Mouse (Mus musculus) spleen, embryonic (tissue): ENCODE data around the gene Wbp4.
"Not testable (repeated sequence)": the region's sequence is repeated elsewhere in the genome, so short reads cannot be mapped to it uniquely, and the experiment has no call there.

ENCODE experiments used
- CTCF ChIA-PET: fragments of 350-600 bp; sonication (Branson Sonifier 250); formaldehyde crosslinking; loops from one replicate; lab custom pipeline; 2022; lab: Charles Lee

The Wbp4 gene

GRCm38 (mm10) chr14:79460988-79461387 is 20.3 kb downstream of the Wbp4 start:
- CTCF ChIA-PET = no interaction called here

- CTCF ChIA-PET = no interaction called here
Measured at GRCm38 (mm10) chr14:79460401-79460800, 20.9 kb downstream of the Wbp4 start.

- CTCF ChIA-PET = not testable (repeated sequence)
Measured at GRCm38 (mm10) chr14:79452591-79452934, 28.8 kb downstream of the Wbp4 start.

GRCm38 (mm10) chr14:79451681-79452590 is 29.4 kb downstream of the Wbp4 start, which contains the start of gene Kbtbd6:
Gene Kbtbd6, plus strand, starts transcription at chr14:79451835.
- CTCF ChIA-PET = not testable (repeated sequence)

- CTCF ChIA-PET = no interaction called here
Measured at GRCm38 (mm10) chr14:79445055-79445620, 36.2 kb downstream of the Wbp4 start.

GRCm38 (mm10) chr14:79444601-79445000 is 36.7 kb downstream of the Wbp4 start:
- CTCF ChIA-PET = no interaction called here

- CTCF ChIA-PET = no interaction called here
Measured at GRCm38 (mm10) chr14:79441441-79441840, 39.9 kb downstream of the Wbp4 start.

- CTCF ChIA-PET = interaction anchor here (0.6 kb wide), 1 partner anchor 26 kb away, joined by 3 read pairs; no protein-coding TSS in a partner anchor
Measured at GRCm38 (mm10) chr14:79440655-79441054, 40.7 kb downstream of the Wbp4 start.

GRCm38 (mm10) chr14:79434068-79434467 is 47.3 kb downstream of the Wbp4 start:
- CTCF ChIA-PET = no interaction called here

GRCm38 (mm10) chr14:79426730-79427365 is 54.5 kb downstream of the Wbp4 start:
- CTCF ChIA-PET = not testable (repeated sequence)

GRCm38 (mm10) chr14:79425979-79426729 is 55.2 kb downstream of the Wbp4 start, which contains the start of gene Kbtbd7:
Gene Kbtbd7, plus strand, starts transcription at chr14:79426511.
- CTCF ChIA-PET = interaction anchor here (1.0 kb wide), 1 partner anchor 88 kb away, joined by 4 read pairs; no protein-coding TSS in a partner anchor

- CTCF ChIA-PET = no interaction called here
Measured at GRCm38 (mm10) chr14:79420083-79420685, 61.1 kb downstream of the Wbp4 start.

- CTCF ChIA-PET = no interaction called here
Measured at GRCm38 (mm10) chr14:79413121-79413520, 68.2 kb downstream of the Wbp4 start.

- CTCF ChIA-PET = no interaction called here
Measured at GRCm38 (mm10) chr14:79410662-79411061, 70.7 kb downstream of the Wbp4 start.
